Mouse (Mus musculus) olfactory bulb, adult 2 months (tissue): Measurements from ENCODE around the gene Muc15. TPM values are rescaled to one million over a fixed set of nuclear protein-coding genes. Genes with fewer than 3 reads are reported as not detected.

Experiments
- H3K27ac ChIP-seq: fragments of 200-500 bp; 2 replicates; pipeline ENCODE4 v1.5.1; 2012; ENCODE audit warnings: low read depth, low read length; ENCODE audit not compliant: insufficient read depth
- H3K4me1 ChIP-seq: fragments of 200-500 bp; 2 replicates; pipeline ENCODE4 v1.6.1; 2012; ENCODE audit warnings: low read length; ENCODE audit not compliant: control insufficient read depth, insufficient read depth
- H3K4me3 ChIP-seq: fragments of 200-500 bp; 2 replicates; pipeline ENCODE4 v1.5.1; 2012; ENCODE audit warnings: mild to moderate bottlenecking, low read depth, low read length, moderate library complexity; ENCODE audit not compliant: insufficient read depth
- CTCF ChIP-seq: fragments of 200-500 bp; IDR thresholded peaks from 2 replicates; pipeline ENCODE4 v1.5.1; 2012; ENCODE audit warnings: low read depth, mild to moderate bottlenecking, low read length, moderate library complexity; ENCODE audit not compliant: insufficient read depth
- POLR2A ChIP-seq: fragments of 200-500 bp; IDR thresholded peaks from 2 replicates; pipeline ENCODE4 v1.6.1; 2012; ENCODE audit warnings: mild to moderate bottlenecking, low read depth, low read length, moderate library complexity; ENCODE audit not compliant: insufficient read depth
- WGBS: fragments of 180-500 bp; shearing (Covaris S2); methylation state at CpG from one replicate; pipeline ENCODE4 v1.1.7; 2018; 5-methylcytosine and 5-hydroxymethylcytosine counted together
- polyA plus RNA-seq: library from polyadenylated mRNA; stranded (reverse); fragments of >200 nt; gene quantifications from 2 replicates; pipeline ENCODE4 v1.2.4, GENCODE M21; 2012; ENCODE audit warnings: low replicate concordance; ENCODE audit not compliant: missing spikeins, insufficient read depth, insufficient read length

Muc15 gene
- polyA plus RNA-seq = not detected in 2 replicates

GRCm38 (mm10) chr2:110721290-110721753 lies at the start of gene Muc15:
Gene Muc15 (plus strand): TSS chr2:110721340.
- no peak within 1 kb of the TSS for H3K27ac ChIP-seq
- no peak within 1 kb of the TSS for H3K4me3 ChIP-seq
- 57% methylated on average over 3 of the region's 3 CpGs for WGBS
- H3K4me1 ChIP-seq = peaks cover 2% of the 10 kb centered on the region; the same call in 1 of the 2 replicates
- TF ChIP-seq POLR2A = no peak
- TF ChIP-seq CTCF = no peak

DNA sequence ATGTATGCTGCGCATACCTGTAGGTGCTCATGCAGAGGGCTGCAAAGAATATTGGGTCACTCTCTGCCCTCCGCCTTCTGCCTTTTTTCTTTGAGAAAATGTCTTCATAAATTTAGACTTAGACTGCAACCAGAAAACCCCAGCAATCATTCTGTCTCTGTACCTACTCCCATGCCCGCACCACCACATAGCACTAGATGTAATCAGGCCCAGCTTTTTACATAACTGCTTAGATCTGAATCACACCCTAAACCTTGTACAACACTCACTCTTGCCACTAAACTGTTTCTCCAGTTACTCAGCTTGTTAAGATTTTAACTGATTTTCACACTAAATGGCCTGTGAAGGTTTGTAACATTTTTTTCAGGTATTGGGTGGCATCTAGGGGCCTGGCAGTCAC lies 11.7 kb upstream of the Muc15 start:
- no peak for TF ChIP-seq POLR2A
- no peak for TF ChIP-seq CTCF
- Histone ChIP-seq H3K4me1 (no peaks in the 10 kb centered on the region), H3K27ac (no peak overlapping the region), H3K4me3 (no peak overlapping the region)
- 93% methylated on average over 3 of the region's 3 CpGs for WGBS

- 48% methylated on average over 10 of the region's 10 CpGs for WGBS
- H3K4me1 ChIP-seq = no peaks in the 10 kb centered on the region
- no peak overlapping the region for H3K4me3 ChIP-seq
- TF ChIP-seq CTCF (no peak), POLR2A (no peak)
- no peak overlapping the region for H3K27ac ChIP-seq
These were observed 11.0 kb upstream of the Muc15 start for GRCm38 (mm10) chr2:110710055-110710720.

GRCm38 (mm10) chr2:110719051-110719450 lies 2.1 kb upstream of the Muc15 start:
- TF ChIP-seq POLR2A (no peak), CTCF (no peak)
- H3K4me3 ChIP-seq = no peak overlapping the region
- no peak overlapping the region for H3K27ac ChIP-seq
- peaks cover 2% of the 10 kb centered on the region; the same call in 1 of the 2 replicates for H3K4me1 ChIP-seq

- Histone ChIP-seq H3K4me1 (peaks cover 2% of the 10 kb centered on the region; the same call in 1 of the 2 replicates), H3K4me3 (no peak overlapping the region), H3K27ac (no peak overlapping the region)
- TF ChIP-seq CTCF = no peak
- TF ChIP-seq POLR2A = no peak
- 41% methylated on average over 1 of the region's 1 CpGs for WGBS
These were observed 1.1 kb downstream of the Muc15 start for GRCm38 (mm10) chr2:110722208-110722607.

GRCm38 (mm10) chr2:110726106-110726505 lies 5.0 kb downstream of the Muc15 start:
- peaks cover 2% of the 10 kb centered on the region; the same call in 1 of the 2 replicates for H3K4me1 ChIP-seq
- no peak overlapping the region for H3K27ac ChIP-seq
- TF ChIP-seq POLR2A = no peak
- no peak for TF ChIP-seq CTCF
- no peak overlapping the region for H3K4me3 ChIP-seq

- Histone ChIP-seq H3K4me1 (no peaks in the 10 kb centered on the region), H3K27ac (no peak overlapping the region), H3K4me3 (no peak overlapping the region)
- 71% methylated on average over 4 of the region's 4 CpGs for WGBS
- TF ChIP-seq POLR2A (no peak), CTCF (no peak)
These were observed 16.1 kb downstream of the Muc15 start for GRCm38 (mm10) chr2:110737236-110737635.

GRCm38 (mm10) chr2:110737981-110738380 lies 16.8 kb downstream of the Muc15 start:
- no peak overlapping the region for H3K27ac ChIP-seq
- TF ChIP-seq POLR2A (no peak), CTCF (no peak)
- 62% methylated on average over 2 of the region's 2 CpGs for WGBS

DNA sequence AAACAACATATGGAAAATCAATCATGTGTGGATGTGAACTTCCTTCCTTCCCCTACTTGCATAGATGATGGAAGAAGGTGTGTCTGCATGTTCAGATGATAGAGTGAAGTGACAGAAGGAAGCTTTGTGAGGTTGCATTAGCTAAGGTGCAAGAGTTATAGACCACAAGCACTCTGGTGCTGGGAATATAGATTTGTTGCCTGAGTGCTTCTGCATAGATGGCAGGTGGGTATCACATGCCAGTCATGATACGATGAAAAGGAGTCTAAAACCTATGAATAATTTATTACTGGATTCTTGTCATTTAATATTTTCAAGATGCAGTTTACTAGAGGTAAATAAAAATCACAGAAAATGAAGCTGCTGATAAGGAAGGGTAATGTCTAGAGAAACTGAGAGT lies 18.6 kb downstream of the Muc15 start:
- no peak overlapping the region for H3K27ac ChIP-seq
- TF ChIP-seq POLR2A = no peak
- no peak for TF ChIP-seq CTCF
- H3K4me3 ChIP-seq = no peak overlapping the region
- H3K4me1 ChIP-seq = no peaks in the 10 kb centered on the region
- WGBS = 82% methylated on average over 1 of the region's 1 CpGs

More at GRCm38 (mm10) chr2:110737981-110738380, 16.8 kb downstream of the Muc15 start:
- Histone ChIP-seq H3K4me1 (no peaks in the 10 kb centered on the region), H3K4me3 (no peak overlapping the region)
